Comparison of ENCODE assay signal across 17 mouse cellular contexts in the genomic region with DNA sequence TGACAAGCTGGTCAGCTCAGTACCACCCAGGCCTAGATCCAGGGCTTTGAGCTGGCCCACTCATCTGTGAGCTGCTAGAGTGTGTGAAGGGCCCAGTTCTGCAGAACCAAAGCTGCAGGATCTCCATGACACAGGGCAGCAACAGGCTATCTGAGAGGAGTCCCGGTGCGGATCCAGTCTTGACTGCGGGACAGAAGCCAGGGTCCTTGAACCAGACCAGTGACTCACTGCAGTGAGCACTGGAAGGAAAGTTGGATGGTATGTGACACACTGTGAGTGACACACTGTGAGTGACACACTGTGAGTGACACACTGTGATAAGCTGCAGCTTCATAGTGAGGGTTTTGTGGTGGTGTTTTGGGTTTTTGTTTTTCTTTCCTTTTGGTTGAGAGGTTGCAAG.
"Had no signal": no experiment of that assay in that cellular context is flagged by ENCODE, and none has a peak within 500 bp of the region (broad histone marks: within the 10 kb centered on the region; RNA-seq: fewer than 3 reads in every experiment).

No protein-coding gene starts in this region.

- H3K27ac ChIP-seq: kidney, postnatal 0 days; layer of hippocampus, adult 2 months; limb, embryonic 12.5 days; limb, embryonic 15.5 days; liver, embryonic 14.5 days; midbrain, embryonic 12.5 days; midbrain, embryonic 15.5 days; neural tube, embryonic 13.5 days had no signal

- H3K4me3 ChIP-seq: layer of hippocampus, adult 2 months; left cerebral cortex, adult 2 months; limb, embryonic 12.5 days; limb, embryonic 15.5 days; midbrain, embryonic 12.5 days; midbrain, embryonic 15.5 days; neural tube, embryonic 13.5 days had no signal

- H3K9ac ChIP-seq: limb, embryonic 12.5 days; limb, embryonic 15.5 days; liver, embryonic 14.5 days; liver, postnatal 0 days; lung, embryonic 14.5 days; midbrain, embryonic 12.5 days; midbrain, embryonic 15.5 days; neural tube, embryonic 13.5 days had no signal

- H3K27me3 ChIP-seq: limb, embryonic 12.5 days; limb, embryonic 15.5 days; midbrain, embryonic 12.5 days; midbrain, embryonic 15.5 days; neural tube, embryonic 13.5 days had no signal

- H3K9me3 ChIP-seq: limb, embryonic 12.5 days; limb, embryonic 15.5 days; midbrain, embryonic 12.5 days; midbrain, embryonic 15.5 days; neural tube, embryonic 13.5 days had no signal

- H3K4me2 ChIP-seq: limb, embryonic 12.5 days; limb, embryonic 15.5 days; liver, embryonic 11.5 days; lung, embryonic 14.5 days; midbrain, embryonic 12.5 days; midbrain, embryonic 15.5 days; neural tube, embryonic 13.5 days had no signal

- H3K4me1 ChIP-seq: limb, embryonic 12.5 days; limb, embryonic 15.5 days; midbrain, embryonic 12.5 days; midbrain, embryonic 15.5 days; neural tube, embryonic 13.5 days had no signal

- DNase-seq: kidney, postnatal 25 days; layer of hippocampus, adult 9-11 months; liver, postnatal 0 days; lung, embryonic 14.5 days; lung, postnatal 36 days; thymus, postnatal 25 days had no signal

- ATAC-seq: liver, postnatal 0 days; lung, postnatal 0 days; midbrain, embryonic 15.5 days had no signal
